Mouse (Mus musculus): ENCODE data around the gene Rad51d. TPM values are rescaled to one million over a fixed set of nuclear protein-coding genes. Genes with fewer than 3 reads are reported as not detected.
A peak's percentile ranks its signal among the peaks of the same experiment; 100 is the strongest.
"Not testable (repeated sequence)": the region's sequence is repeated elsewhere in the genome, so short reads cannot be mapped to it uniquely, and the experiment has no call there.

Rad51d gene
- 16.1 and 16.6 TPM in 2 replicates for polyA plus RNA-seq (2012; rRNA removed)

DNA sequence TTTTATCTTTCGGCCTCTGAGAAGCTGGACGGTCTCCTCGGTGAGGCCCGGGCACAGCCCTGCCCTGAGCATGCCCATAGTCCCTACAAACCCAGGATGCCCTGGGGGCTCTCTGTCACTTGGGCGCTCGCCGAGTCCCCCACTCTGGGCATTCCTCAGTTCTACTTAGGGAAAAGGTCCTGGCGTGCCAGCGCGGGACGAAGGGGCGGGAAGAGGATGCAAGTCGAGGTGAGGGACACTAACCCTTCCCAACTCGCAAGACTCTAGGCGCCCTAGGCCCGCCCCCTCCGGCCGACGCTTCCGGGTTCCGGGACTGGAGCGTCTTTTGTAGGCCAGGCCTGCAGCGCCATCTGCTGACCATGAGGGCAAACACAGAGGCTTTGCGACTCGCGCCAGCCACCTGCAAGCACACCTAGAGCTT, at the start of gene Rad51d:
Rad51d (minus strand) TSS at position 273 of the 421 bp plus-strand sequence.
- Histone ChIP-seq H3K4me1 (ENCODE audit: control insufficient read depth, insufficient read depth, low read length) (0 out of 2 replicates have a peak, but pooled peaks cover 2% of the 10 kb centered on the region), H3K27ac (ENCODE audit: insufficient read depth, low read length) (no peak within 1 kb of the TSS), H3K4me3 (ENCODE audit: insufficient read depth, low read length) (peak within 1 kb of the TSS; percentile 67)
- TF ChIP-seq POLR2A (IDR thresholded peaks at IDR 0.05; ENCODE audit: extremely low read depth, insufficient read depth, low read length) = peak; percentile 70; the same call in 1 of the 2 replicates
- peak; percentile 84 for TF ChIP-seq CTCF (IDR thresholded peaks at IDR 0.05; ENCODE audit: extremely low read depth, insufficient read depth, low read length)

DNA sequence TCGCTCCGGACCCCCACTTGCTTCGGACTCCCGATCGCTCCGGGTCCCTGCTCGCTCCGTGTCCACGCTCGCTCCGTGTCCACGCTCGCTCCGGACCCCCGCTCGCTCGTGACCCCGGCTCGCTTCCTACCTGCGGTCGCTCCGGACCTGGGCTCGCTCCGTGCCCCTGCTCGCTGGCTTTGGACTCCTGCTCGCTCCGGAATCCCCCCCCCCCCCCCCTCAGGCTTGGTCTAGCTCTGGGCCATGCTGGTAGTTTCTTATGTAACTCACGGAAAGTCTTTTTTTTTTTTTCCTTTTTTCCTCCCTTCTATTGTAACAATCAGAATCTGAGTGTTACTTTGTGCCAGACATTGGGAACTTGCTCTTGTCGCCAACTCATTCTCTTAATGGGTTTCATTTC, 42.8 kb upstream of the Rad51d start:
- no peak overlapping the region for H3K27ac ChIP-seq (ENCODE audit: insufficient read depth, low read length)
- H3K4me1 ChIP-seq (ENCODE audit: control insufficient read depth, insufficient read depth, low read length) = no peaks in the 10 kb centered on the region
- H3K4me3 ChIP-seq (ENCODE audit: insufficient read depth, low read length) = no peak overlapping the region
- no peak for TF ChIP-seq CTCF (IDR thresholded peaks at IDR 0.05; ENCODE audit: extremely low read depth, insufficient read depth, low read length)
- TF ChIP-seq POLR2A (IDR thresholded peaks at IDR 0.05; ENCODE audit: extremely low read depth, insufficient read depth, low read length) = no peak

DNA sequence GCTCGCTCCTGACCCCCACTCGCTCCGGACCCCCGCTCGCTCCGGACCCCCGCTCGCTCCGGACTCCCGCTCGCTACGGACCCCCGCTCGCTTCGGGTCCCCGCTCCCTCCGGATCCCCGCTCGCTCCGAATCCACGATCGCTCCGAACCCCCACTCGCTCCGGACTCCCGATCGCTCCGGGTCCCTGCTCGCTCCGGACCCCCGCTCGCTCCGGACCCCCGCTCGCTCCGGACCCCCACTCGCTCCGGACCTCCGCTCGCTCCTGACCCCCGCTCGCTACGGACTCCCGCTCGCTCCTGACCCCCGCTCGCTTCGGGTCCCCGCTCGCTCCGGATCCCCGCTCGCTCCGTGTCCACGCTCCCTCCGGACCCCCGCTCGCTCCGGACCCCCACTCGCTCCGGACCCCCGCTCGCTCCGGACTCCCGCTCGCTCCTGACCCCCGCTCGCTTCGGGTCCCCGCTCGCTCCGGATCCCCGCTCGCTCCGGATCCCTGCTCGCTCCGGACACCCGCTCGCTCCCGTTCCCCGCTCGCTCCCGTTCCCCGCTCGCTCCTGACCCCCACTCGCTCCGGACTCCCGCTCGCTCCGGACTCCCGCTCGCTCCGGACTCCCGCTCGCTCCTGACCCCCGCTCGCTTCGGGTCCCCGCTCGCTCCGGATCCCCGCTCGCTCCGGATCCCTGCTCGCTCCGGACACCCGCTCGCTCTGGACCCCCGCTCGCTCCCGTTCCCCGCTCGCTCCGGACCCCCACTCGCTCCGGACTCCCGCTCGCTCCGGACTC, 41.4 kb upstream of the Rad51d start:
- not testable (repeated sequence) for H3K27ac ChIP-seq (ENCODE audit: insufficient read depth, low read length); H3K4me1 ChIP-seq (ENCODE audit: control insufficient read depth, insufficient read depth, low read length); H3K4me3 ChIP-seq (ENCODE audit: insufficient read depth, low read length)

DNA sequence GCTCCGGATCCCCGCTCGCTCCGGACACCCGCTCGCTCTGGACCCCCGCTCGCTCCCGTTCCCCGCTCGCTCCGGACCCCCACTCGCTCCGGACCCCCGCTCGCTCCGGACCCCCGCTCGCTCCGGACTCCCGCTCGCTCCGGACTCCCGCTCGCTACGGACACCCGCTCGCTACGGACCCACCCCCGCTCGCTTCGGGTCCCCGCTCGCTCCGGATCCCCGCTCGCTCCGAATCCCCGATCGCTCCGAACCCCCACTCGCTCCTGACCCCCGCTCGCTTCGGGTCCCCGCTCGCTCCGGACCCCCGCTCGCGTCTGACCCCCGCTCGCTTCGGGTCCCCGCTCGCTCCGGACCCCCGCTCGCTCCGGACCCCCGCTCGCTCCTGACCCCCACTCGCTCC, 40.7 kb upstream of the Rad51d start:
- H3K4me3 ChIP-seq (ENCODE audit: insufficient read depth, low read length); H3K4me1 ChIP-seq (ENCODE audit: control insufficient read depth, insufficient read depth, low read length); H3K27ac ChIP-seq (ENCODE audit: insufficient read depth, low read length): not testable (repeated sequence)

DNA sequence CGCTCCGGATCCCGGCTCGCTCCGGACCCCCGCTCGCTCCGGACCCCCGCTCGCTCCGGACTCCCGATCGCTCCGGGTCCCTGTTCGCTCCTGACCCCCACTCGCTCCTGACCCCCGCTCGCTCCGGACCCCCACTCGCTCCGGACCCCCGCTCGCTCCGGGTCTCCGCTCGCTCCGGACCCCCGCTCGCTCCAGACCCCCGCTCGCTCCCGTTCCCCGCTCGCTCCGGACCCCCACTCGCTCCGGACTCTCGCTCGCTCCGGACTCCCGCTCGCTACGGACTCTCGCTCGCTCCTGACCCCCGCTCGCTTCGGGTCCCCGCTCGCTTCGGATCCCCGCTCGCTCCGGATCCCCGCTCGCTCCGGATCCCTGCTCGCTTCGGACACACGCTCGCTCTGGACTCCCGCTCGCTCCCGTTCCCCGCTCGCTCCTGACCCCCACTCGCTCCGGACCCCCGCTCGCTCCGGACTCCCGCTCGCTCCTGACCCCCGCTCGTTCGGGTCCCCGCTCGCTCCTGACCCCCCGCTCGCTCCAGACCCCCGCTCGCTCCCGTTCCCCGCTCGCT, 40.1 kb upstream of the Rad51d start:
- H3K4me1 ChIP-seq (ENCODE audit: control insufficient read depth, insufficient read depth, low read length); H3K4me3 ChIP-seq (ENCODE audit: insufficient read depth, low read length); H3K27ac ChIP-seq (ENCODE audit: insufficient read depth, low read length): not testable (repeated sequence)

DNA sequence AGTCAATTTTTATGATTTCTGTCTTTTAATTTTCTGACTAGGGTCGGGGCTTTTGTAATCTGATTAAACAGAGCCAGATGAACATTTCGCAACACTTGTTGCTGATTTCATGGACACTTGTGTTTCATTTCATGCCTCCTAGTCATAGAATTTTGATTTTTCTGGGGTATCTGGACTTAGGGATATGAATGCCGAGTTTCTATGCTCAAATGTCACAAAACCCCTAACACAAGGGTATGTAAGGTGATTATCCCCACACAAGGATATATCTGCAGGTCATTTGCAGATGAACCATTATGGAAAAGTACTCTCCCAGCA, 39.2 kb upstream of the Rad51d start:
- no peak overlapping the region for H3K4me3 ChIP-seq (ENCODE audit: insufficient read depth, low read length)
- TF ChIP-seq CTCF (IDR thresholded peaks at IDR 0.05; ENCODE audit: extremely low read depth, insufficient read depth, low read length) (no peak), POLR2A (IDR thresholded peaks at IDR 0.05; ENCODE audit: extremely low read depth, insufficient read depth, low read length) (no peak)

DNA sequence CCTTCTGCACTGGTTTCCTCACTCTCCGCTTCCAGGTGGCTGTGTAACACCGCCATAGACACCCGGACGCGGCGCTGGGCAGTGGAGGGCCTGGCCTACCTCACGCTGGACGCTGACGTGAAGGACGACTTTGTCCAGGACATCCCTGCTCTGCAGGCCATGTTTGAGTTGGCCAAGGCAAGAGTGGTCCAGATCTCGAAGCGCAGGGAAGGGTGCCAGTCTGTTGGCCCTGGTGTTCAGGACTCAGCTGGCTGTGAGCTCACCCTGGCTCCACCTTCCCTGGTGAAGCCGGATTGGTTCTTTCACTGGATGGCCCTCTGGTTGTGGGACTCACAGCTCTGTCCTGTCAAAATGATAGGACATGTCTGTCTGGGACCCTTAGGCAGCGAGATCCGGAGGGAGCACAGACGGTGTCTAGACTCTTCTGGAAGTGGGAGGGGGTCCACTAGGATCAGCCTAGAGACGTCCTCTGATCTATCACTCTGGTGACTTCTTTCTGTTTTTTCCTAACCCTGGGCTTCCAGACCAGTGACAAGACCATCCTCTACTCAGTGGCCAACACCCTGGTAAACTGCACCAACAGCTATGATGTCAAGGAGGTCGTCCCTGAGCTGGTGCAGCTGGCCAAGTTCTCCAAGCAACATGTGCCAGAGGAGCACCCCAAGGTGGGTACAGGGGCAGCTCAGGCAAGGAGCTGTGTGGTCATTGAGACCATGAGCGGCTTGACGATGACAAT, 38.7 kb upstream of the Rad51d start:
- no peaks in the 10 kb centered on the region for H3K4me1 ChIP-seq (ENCODE audit: control insufficient read depth, insufficient read depth, low read length)

More for the DNA sequence above, 39.2 kb upstream of the Rad51d start:
- Histone ChIP-seq H3K27ac (ENCODE audit: insufficient read depth, low read length) (no peak overlapping the region), H3K4me1 (ENCODE audit: control insufficient read depth, insufficient read depth, low read length) (no peaks in the 10 kb centered on the region)

DNA sequence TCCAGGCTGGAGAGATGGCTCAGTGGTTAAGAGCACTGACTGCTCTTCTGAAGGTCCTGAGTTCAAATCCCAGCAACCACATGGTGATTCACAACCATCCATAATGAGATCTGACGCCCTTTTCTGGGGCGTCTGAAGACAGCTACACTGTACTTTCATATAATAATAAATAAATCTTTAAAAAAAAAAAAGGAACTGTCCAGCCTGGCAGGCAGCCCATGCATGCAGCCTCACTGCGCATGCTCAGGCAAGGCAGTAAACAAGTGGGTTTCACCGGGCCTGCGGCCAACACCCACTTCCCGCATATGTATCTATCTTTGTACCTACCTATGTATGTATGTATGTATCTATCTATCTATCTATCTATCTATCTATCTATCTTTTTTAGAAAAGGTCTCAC, 33.5 kb upstream of the Rad51d start:
- H3K4me3 ChIP-seq (ENCODE audit: insufficient read depth, low read length); H3K27ac ChIP-seq (ENCODE audit: insufficient read depth, low read length); H3K4me1 ChIP-seq (ENCODE audit: control insufficient read depth, insufficient read depth, low read length): not testable (repeated sequence)

More for the DNA sequence above, 38.7 kb upstream of the Rad51d start:
- TF ChIP-seq POLR2A (IDR thresholded peaks at IDR 0.05; ENCODE audit: extremely low read depth, insufficient read depth, low read length) = no peak
- TF ChIP-seq CTCF (IDR thresholded peaks at IDR 0.05; ENCODE audit: extremely low read depth, insufficient read depth, low read length) = no peak
- no peak overlapping the region for H3K4me3 ChIP-seq (ENCODE audit: insufficient read depth, low read length)
- no peak overlapping the region for H3K27ac ChIP-seq (ENCODE audit: insufficient read depth, low read length)

DNA sequence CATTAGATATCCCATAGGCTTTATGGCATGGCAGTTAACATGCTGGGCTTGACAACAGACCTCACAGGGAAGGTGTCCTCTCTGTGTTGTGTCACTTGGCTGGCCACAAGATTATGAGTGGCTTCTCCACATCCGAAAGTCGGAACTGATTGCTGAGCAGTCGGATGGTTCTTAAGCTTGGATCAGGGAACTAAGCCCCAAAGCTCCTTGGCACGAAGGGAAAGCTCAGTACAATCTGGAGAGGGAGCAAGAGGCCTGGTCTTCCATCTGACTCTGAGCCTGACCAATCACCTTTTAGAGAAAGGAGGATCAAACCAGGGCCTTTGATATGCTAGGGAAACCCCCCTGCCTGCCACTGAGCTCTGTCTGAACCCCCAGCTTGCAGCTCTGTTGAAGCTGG, 31.3 kb upstream of the Rad51d start:
- Histone ChIP-seq H3K4me1 (ENCODE audit: control insufficient read depth, insufficient read depth, low read length) (no peaks in the 10 kb centered on the region), H3K4me3 (ENCODE audit: insufficient read depth, low read length) (no peak overlapping the region), H3K27ac (ENCODE audit: insufficient read depth, low read length) (no peak overlapping the region)
- TF ChIP-seq POLR2A (IDR thresholded peaks at IDR 0.05; ENCODE audit: extremely low read depth, insufficient read depth, low read length) (no peak), CTCF (IDR thresholded peaks at IDR 0.05; ENCODE audit: extremely low read depth, insufficient read depth, low read length) (no peak)

DNA sequence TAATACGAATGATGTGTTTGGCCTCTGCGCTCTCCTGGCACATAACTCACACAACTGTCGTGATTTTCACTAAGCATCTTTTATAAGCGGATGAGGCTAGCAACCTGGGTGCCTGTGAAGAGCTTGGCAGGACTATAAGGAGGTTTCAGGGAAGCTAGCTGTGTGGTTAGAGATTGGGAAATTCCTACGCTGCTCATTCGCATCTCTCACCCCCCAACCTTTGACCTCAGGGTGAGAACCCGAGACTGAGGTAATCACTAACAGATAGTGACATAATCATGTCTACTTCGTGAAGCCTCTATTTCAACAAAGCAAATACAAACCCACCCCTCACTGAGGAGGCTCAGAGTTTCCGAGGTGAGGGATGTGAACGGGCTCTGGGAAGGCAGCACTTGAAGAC, 30.4 kb upstream of the Rad51d start:
- no peak overlapping the region for H3K4me3 ChIP-seq (ENCODE audit: insufficient read depth, low read length)
- no peak for TF ChIP-seq CTCF (IDR thresholded peaks at IDR 0.05; ENCODE audit: extremely low read depth, insufficient read depth, low read length)
- TF ChIP-seq POLR2A (IDR thresholded peaks at IDR 0.05; ENCODE audit: extremely low read depth, insufficient read depth, low read length) = no peak
- no peaks in the 10 kb centered on the region for H3K4me1 ChIP-seq (ENCODE audit: control insufficient read depth, insufficient read depth, low read length)
- H3K27ac ChIP-seq (ENCODE audit: insufficient read depth, low read length) = no peak overlapping the region

Measured in cortical plate, adult 2 months (tissue).